Mouse (Mus musculus) cerebellum, adult 9-10 months (tissue): ENCODE results near the gene Uba1y.
"Not testable (repeated sequence)": the region's sequence is repeated elsewhere in the genome, so short reads cannot be mapped to it uniquely, and the experiment has no call there.

Experiments used
- DNase-seq: peaks from one replicate; pipeline ENCODE4 v3.0.0; 2022

The Uba1y gene

GRCm38 (mm10) chrY:818396-818795 is at the start of gene Uba1y:
Gene Uba1y (plus strand): TSS chrY:818649.
- no peak for DNase-seq

DNA sequence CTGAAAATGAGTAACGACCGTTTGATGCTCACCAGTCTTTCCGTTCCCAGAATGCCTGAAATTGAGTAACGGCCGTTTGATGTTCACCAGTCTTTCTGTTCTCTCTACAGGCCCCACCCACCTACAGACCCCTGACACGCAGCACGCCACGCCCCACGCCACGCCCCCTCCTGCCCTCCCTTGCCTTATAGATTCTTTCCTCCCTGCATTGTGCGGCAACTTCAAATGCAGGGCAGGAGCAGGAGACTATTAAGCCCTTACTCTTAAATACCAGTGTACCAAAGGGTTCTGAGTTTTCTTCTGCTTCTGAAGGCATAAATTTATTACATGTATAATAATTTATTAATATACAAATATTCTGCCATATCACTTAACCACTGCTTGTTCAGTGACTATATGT is 21.1 kb upstream of the Uba1y start, which contains the start of gene Zfy1:
TSS of gene Zfy1 (minus strand) at position 101 of the 400 bp plus-strand sequence.
- DNase-seq = not testable (repeated sequence)

DNA sequence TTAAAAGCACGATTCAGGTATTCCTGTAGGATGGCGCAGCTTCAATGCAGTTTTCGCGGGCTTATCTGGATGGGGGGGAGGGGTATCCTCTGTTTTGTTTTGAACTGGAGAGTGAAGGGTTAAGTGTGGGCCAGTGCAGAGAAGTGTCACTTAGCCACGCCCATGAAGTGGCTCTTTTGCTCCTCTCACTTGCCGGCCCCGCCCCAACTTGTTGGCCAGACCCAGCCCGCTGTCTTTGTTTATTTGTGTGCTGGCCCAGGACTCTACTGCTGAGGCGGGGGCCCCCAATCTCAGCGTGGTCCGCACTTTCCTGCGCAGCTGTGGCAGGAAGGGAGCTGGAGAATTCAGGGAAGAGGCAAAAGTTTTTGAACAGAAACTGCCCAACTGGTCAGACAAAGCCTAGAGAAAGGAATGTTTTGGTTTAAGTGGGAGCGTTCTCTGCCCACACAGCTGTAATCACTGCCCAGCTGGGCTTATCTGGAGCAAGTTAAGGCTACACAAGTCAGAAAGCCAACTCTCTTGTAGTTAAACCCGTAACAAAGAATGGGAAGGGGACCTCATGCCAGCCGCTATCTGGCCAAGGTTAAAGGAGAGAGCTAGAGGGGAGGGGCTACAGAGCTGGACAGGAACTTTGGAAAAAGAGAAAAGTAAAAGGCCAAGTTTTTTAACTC is 9.3 kb upstream of the Uba1y start:
- no peak for DNase-seq

DNA sequence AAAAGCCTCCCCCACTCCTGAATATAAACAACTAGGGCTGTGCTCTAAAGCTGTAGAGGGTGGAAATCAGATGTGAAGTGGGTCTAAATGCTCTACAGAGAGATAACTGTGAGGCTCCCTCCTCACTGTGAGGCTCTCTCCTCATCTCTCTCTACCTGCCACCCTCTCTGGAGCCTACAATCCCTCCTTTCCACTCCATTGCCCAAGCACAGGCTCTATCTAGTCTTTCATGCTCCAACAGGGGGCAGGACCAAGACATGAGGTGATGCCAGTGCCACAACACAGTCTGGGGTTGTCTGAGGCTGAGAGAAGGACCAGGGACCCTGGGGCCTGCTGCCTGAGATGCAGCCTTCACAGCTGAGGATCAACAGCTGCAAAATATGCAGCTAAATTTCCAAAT is 54.0 kb downstream of the Uba1y start:
- DNase-seq = no peak

GRCm38 (mm10) chrY:872855-873549 is 54.6 kb downstream of the Uba1y start:
- no peak for DNase-seq
